Mouse (Mus musculus) T-cell, adult 2 months (primary cell): Measurements from ENCODE around the gene Fopnl.

Experiments
- DNase-seq: peaks from one replicate; pipeline ENCODE4 v3.0.0; 2022; ENCODE audit warnings: low spot score

Gene Fopnl

DNA sequence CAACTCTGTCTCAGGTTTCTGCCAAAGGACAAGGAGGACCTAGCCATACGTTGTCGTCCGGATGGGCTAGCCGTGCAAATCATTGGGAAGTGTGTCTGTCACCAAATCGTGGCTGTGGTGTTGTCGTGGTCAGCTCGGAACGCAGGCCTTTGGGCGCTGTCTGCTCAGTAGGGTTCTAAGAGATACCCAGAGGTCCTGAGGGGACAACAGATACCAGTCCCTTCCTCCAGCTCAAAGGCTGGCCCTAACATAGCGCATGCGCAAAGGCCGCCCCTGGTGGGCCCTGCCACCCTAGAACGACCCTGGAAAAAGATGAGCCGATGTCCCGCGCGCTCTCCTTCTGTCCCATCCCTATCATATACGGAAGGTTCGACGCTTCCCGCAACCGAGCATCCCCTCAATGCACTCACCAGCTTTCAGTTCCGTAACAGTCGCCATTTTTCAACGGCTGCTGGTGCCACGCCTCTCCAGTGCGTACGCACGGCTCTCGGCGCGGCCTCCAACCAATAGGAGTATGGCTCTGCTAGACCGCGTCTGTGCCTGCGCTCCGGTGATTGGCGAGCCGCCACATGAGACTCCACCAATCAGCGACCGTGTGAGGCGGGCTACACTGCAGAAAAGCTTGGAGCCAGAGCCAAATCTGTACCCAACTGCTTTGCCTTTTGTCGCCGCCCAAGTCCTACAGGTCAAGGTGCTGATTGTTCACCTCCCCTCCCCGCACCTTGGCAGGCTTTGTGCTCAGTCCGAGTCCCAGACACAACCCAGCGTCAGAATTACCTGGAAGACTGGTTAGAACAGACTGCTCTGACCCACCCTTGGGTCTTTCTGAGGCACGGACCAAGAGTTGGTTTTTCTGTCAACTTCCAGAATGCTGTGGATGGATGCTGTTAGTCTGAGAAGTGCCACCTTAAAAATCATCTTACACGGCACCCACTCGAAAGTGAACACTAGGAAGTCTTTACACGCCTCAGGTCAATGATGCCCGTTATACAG lies at the start of gene Fopnl:
Gene Fopnl, minus strand, starts transcription at position 522 of the 993 bp plus-strand sequence.
- peak; percentile 96 for DNase-seq

DNA sequence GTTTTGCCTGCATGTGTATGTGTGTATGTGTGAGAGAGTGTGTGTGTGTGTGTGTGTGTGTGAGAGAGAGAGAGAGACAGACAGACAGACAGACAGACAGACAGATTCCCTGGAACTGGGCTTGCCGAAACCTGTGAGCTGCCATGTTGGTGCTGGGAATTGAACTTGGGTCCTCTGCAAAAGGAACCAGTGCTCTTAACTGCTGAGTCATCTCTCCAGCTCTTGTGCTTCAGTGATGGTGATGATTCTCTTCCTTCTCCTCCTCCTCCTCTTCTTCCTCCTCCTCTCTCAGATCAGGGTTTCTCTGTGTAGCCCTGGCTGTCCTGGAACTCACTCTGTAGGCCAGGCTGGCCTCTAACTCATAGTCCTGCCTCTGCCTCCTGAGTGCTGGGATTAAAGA lies 48.8 kb upstream of the Fopnl start:
- no peak for DNase-seq

DNA sequence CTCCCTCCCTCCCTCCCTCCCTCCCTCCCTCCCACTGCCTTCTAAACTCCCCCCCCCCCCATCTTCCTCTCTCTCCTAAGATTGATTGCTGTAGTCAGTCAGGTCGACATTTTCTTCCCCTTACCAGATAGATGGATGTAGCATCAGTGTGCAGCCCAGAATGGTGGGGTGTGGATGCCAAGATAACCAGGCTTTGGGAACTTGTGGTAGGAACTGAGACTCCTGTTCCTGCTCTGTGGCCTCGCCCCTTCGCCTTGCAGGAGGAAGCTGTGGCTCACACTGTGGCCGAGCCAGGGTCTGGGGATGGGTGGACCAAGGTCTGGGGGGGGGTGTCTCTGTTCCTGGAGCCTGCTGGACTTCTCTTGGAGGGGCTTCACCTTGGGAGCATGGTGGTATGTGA lies 48.3 kb upstream of the Fopnl start:
- no peak for DNase-seq

DNA sequence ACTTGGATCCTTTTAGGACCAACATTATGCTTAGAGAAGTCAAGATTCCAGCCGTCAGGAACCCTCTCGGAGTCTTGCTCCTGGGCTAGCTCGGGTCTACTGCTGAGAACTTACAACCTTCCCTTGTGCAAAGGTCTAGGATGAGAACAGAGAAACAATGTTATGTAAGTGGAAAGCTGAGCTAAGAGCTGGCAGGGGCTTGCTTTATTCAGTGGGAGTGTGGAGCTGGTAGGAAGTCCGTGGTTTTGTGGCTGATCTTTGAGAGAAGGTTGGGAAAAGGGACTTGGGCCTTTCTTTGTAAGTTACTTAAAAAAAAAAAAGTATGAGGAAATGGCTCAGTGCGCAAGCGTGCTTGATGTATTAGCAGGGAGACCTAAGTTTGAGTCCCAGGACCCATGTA lies 46.9 kb upstream of the Fopnl start:
- DNase-seq: no peak

DNA sequence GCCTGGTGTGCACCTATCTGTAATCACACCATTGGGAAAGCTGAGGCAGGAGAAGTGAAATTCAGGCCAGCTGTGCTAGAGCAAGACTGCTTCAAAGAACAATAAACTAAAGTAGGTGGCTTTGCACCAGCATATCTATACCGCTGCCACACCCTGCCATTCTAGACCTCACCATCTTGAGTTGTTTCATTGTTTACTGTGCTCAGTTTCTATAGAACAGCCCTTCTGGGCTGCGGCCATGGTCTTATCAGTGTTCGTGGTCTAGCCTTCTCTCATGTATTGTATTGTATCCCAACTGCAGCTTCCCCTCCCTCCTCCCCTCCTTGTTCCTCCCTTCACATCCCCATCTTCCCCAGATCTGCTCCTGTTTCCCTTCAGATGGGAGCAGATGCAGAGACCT lies 46.3 kb upstream of the Fopnl start:
- no peak for DNase-seq

DNA sequence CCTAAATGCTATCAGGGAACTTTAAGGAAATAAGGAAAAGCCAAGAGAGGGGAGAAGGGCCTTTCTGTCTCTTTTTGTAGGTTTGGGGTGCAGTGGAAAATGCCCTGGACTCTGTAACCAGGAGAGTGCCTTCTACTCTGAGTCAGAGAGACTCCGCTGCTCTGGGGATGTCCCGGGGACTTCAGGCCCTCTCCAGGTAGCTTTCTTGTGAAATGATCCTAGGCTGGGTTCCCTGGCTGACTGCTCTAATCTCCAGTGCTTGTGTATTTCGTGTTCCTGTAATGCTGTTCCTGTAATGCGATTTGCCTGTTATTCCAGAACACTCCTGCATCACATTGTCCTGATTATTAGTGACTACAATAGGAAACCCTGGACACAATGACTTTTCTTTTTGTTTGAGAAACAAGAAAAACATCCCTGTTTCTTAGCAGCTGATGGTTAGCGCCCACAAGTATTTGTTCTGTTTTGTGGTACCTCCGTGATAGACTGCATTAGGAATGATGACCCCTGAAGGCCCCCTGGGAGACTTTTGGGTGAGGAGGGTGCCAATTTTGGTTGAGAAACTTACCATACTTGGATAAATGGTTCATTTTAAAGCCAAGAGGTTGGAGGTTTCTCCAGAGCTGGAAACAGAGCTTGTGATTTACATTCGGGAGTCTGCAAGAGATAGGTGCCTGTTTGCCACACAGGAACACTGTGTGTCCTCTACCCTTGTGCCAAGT lies 45.1 kb upstream of the Fopnl start:
- DNase-seq: peak; percentile 47

DNA sequence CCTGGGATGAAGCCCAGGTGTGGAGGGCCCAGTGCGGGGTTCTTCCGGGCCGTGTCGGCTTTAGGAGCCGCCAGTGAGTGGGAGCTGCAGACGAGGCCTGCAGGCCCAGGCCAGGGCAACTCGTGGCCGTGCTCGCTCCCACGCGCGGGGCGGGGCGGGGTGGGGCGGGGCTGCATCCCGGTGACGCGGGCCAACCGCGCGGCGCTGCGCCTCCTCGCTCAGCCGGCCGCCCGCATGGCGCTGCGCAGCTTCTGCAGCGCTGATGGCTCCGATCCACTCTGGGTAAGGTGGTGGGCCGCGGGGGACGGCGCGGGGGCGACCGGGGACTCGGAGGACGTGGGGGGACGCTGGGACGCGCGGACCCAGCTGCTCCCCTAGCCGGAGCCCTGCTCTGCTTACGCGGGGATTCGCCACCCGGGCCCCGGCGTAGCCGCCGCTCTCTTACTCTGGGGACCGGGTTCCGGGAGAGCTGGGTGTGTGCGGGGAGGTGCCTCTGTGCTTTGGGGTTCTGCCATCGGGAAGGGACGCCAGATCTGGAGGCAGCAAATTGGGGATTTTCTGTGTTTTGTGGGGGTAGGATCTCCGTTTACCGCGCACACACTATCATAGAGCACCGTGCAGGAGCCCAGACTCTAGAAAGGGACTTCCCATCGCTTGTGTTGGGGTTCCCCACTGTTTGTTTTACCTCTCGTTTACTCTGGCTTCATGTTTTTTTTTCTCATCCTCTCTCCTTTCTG lies 44.3 kb upstream of the Fopnl start, which contains the start of gene Abcc1:
Gene Abcc1, plus strand, starts transcription at position 197 of the 737 bp plus-strand sequence.
- peak; percentile 65 for DNase-seq

DNA sequence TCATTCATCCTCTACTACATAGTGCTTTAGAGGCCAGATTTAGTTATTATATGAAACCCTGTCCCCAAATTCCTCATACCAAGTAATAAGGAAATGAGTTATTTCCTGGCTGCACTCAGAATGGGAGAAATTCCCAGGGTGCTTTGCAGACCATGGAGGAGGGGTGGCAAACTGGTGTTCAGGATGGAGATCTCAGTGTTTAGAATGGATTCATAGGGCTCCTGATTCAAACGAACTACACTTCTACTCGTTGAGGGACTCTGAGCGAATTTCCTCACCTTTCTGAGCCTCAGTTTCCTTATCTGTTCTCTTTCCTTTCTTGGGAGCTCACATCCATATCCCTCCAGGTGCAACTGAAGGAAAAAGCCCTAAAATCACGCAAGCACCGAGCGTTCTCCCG lies 43.7 kb upstream of the Fopnl start:
- DNase-seq: no peak

DNA sequence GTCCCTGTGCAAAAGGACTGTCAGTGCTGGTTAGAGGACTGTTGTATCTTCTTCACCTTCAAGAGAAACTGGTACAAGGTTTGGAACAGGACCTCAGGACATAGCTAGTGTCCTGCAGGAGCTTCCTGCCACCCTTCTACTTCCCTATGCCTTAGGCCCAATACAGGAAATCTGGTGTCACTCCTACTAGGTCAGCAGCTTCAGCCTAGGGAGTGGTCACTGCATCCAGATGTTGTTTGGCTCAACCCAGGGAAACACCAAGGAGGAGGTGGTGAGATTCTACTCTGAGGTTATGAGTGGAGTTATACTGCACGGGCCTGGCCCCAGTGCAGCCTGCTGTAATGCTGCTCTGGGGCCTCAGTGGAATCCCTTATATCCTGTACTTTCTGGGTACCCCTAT lies 41.3 kb upstream of the Fopnl start:
- no peak for DNase-seq

DNA sequence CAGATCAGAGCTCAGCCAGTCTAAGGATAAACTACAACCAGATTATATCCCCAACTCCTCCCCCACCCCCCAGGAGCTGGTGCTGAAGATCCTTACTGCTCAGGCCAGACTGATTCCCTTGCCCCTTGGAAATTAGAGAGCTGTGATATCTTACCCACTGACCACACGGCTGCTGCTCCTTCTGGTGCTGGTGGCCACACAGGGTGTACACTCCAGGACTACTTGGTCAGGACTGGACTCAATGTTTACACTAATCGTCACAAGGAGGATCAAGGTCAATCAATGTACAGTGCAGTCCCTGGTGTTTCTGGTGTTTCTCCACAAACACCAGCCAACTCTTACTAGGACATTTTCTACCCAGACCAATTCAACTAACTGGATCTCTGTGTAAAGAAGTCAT lies 40.7 kb upstream of the Fopnl start:
- DNase-seq: no peak

DNA sequence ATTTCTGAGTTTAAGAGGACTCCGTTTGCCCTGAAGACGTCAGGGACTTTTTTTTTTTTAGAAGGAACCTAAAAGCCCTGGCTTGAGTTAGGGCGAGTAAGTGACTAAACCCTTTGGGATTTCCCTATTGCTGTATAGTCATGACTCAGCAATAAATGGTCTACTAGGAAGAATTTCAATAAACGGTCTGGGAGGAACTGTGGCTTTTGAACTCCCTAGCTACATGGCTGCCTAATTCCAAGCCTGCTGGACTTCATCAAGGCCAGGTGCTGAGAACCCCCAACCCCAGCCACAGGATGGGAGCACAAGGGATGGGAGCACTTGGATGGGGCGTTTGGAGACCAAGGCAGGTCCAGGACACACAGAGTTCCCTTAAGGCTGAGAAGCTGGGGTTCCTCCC lies 35.5 kb upstream of the Fopnl start:
- no peak for DNase-seq

DNA sequence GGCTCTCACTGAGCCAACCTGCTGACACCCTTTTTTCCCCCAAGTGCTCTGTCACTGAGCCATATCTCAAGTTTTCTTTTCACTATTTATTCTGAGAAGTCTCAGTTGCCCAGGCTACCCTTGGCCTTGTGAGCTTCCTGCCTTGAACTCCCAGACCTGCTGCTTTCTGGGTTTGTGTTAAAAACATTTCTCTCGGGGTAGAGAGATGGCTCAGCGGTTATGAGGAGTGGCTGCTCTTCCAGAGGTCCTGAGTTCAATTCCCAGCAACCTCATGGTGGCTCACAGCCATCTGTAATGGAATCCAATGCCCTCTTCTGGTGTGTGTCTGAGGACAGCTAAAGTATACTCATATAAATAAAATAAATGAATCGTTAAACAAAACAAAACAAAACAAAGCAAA lies 35.0 kb upstream of the Fopnl start:
- DNase-seq: no peak

DNA sequence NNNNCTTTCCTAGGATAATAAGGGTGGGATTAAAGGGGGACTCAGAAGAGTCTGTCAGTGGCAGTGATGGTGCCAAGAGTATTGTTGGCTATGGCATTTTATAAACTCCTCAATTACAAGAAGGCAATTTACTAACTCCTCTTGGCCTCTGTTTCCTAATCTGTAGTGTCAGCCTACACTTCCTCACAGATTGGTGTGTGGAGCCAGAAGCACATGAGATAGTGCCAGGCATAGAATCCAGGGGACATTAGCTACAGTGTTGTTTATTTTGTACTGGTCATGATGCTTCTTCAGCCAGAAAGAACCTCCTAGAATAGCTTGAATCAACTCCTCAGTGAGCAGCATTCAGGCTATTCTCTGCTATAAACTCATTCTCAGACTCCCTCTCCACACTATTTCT lies 34.4 kb upstream of the Fopnl start:
- DNase-seq: no peak

DNA sequence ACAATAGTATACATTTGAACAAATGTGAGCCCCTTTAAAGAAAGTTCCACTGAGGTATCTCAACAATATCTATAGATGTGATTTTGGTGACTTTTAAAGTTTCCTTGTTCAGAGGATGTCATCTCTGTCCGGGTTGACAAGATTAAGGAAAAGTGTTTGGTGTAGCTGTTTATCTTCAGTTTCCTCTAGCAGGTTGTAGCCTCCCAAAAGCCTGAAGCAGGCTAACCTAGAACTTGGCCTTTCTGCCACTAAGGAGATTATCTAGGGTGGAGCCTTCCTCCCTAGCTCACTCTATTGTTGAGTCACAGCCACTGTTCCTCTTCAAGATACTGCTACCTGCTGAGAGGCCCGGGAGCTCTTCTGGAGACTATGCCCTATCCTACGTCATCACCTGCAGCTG lies 27.8 kb upstream of the Fopnl start:
- DNase-seq: no peak

DNA sequence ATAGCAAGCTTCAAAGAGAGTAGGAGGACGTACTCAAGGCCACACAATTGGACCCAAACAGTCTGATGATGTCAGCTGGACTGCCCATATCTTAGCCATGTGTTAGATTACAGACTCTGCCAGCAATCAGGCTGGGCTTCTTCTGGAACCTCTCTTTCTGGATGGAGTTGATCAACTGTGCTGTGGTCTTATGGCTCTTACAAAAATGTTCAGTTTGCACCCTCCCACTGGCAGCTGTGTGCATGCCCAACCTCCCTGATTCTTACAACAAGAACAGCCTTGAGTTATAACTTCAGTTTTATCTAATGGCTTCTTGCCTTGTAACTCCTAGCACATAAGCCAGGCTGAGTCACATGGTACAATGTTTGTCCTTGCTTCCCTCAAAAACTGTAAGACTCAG lies 11.0 kb upstream of the Fopnl start:
- no peak for DNase-seq

DNA sequence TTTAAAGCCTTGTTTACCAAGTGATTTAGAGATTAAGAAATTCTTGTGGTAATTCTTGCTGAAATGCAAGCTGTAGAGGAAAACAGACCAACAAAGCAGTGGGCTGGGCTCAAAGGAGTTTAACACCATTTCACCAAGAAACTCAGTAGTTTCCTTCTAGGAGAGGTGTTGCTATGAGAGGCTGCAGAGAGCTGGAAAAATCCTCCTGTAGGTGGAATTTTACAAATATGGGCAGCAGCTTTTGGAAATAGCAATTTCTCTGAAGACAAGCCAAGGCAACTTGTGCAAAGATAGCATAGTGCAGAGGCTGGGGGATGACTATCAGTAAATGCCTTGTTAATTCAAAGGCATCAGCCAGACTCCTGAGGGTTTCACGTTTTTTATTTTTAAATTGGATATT lies 3.3 kb upstream of the Fopnl start:
- no peak for DNase-seq

DNA sequence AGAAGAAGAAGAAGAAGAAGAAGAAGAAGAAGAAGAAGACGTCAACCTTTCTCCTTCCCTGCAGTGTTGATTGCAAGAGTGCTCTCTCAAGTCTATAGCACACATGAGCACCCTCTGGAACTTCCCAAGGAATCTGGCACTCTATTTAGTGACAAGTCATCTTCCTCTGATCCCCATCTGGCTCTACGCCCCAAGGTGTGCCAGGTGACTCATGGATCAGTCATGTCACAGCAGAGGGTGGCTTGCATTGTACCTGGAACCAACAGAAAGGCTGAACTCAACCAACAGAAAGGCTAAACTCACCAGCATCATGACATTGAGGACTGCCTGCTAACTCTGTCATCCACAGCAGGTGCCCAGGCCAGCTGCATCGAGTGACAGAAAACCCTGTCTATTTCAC lies 2.5 kb upstream of the Fopnl start:
- no peak for DNase-seq

DNA sequence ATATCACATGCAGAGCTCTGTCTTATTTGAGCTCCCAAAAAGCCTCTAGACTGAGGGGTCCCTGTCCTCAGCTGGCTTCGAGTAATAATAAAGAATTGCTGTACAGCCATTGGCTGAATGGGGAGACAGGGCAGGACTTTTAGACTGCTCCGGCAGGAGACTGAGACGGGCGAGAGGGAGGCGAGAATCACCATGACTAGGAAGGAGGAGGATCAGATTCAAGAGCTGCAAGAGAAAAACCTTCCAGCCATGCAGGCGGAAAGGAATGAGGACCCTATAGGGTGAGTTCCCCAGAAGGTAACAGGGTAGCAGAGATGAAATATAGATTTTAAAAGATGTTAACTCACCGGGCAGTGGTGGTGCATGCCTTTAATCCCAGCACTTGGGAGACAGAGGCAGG lies 4.3 kb downstream of the Fopnl start:
- no peak for DNase-seq

DNA sequence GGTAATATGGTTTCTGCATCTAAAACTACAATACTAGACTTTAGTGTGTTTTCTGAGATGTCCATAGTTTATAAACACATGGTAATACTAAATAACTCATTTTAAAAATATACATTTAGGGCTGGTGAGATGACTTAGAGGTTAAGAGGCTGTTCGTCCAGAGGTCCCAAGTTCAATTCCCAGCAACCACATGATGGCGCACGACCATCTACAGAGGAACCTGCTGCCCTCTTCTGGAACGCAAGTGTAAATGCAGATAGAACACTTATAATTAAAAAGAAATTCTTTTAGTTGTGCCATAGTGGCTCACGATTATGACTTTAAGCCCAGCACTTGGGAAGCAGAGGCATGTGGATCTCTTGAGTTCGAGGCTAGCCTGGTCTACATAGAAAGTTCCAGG lies 5.8 kb downstream of the Fopnl start:
- peak; percentile 47 for DNase-seq

DNA sequence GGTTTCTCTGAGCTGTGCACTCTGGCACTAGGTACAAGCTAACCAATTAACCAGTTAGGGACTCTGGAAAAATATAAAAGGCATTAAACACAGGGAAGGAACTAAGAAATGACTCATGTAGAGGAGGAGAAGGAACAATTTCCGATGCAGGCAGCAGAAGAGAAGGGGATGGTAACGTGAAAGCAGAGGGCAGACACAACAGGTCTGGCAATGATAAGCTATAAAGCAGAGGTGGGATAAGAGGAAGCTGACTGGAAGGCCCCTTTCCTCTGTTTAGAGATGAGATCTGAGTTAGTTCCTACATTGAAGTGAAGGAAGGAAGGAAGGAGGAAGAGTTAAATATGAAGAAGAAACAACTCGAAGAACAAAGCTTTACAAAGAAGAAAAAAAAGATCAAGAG lies 7.4 kb downstream of the Fopnl start:
- no peak for DNase-seq

DNA sequence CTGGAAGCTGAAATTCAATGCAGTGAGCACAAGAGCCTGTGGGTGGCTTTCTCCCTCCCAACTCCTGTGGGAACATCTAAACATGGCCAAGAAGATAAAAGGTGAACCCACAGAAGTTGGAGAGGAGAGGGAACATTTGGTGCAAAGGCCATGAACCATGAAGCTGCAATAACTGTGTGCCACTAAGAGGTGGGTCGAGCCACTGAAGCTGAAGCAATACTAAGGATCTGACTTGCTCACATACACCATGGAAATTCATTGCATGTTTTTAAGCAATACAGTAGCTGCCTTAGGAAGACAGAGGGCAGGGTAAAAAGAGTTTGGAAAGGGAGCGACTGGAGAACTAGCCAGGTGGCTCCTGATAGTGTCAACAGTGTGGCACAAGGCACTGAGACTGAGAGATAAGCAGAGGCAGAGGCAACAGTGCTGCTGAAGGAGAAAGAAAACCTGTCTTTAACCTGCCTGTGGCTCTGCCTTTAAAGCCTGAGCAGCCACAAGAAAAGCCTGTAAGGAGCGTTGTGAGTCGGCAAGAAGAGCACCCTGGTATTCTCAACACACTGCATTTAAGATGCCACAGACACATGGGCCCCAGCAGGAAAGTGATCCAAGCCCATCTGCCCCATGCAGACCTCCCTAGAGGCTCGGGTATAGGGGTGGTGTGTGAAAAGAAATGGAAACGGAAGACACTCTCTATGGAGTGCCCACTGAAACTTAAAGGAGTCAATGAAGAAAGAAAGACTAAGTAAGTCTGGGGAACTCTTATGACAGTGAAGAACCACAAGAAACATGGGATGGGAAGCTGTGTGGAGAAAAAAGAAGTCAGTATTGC lies 8.7 kb downstream of the Fopnl start:
- no peak for DNase-seq

DNA sequence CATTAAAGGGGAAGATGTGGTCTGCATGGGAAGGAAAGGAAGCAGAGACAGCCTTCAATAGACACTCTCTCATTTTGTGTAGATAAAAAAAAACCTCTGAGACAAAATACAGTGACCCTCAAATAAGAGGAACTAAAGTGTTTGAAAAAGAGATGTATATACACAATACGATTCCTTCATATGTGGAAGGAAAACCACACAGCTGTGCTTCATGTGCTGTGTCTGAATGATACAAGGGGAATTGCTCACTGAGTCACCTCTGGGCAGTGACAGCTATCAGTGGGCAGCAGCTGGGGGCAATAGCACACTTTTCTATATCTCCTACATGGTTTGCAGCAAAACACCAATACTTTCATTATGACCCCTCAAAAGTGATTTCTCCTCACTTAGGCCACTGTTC lies 9.8 kb downstream of the Fopnl start:
- DNase-seq: no peak
